Mouse (Mus musculus): Measurements from ENCODE around the gene Synm. TPM values are rescaled to one million over a fixed set of nuclear protein-coding genes. Genes with fewer than 3 reads are reported as not detected.

The Synm gene
- total and polyA plus RNA-seq, 3 experiments, result not detected

- dilution Hi-C loops (cut with MboI; ENCODE audit: extremely low pct_ligation_motif_present, extremely low pct_unique_long_range_greater_than_20kb, low sequenced_read_pairs), result no loop called here
- H3K9ac ChIP-seq (ENCODE audit: insufficient read depth, low read depth), result no peak overlapping the region
- H3K4me3 ChIP-seq (replicated peaks in 1 of 3; ENCODE audit: low read depth in 2 of 3, low read length in 2 of 3, poor library complexity in 1 of 3), result no peak overlapping the region
- TF ChIP-seq MEF2A (IDR thresholded peaks at IDR 0.05; ENCODE audit: borderline replicate concordance, low read depth, low read length) (no peak), GABPA (IDR thresholded peaks at IDR 0.05; ENCODE audit: insufficient replicate concordance, low read depth, low read length) (no peak), BHLHE40 (IDR thresholded peaks at IDR 0.05; ENCODE audit: low read depth, low read length) (no peak), CHD2 (IDR thresholded peaks at IDR 0.05; ENCODE audit: low read length) (no peak), ETS1 (conservative IDR thresholded peaks at IDR 0.05; ENCODE audit: low read depth, low read length) (no peak), CHD1 (IDR thresholded peaks at IDR 0.05; ENCODE audit: low read depth, low read length) (no peak), POLR2A (IDR thresholded peaks at IDR 0.05; ENCODE audit: low read depth, low read length) (no peak), ZKSCAN1 (IDR thresholded peaks at IDR 0.05; ENCODE audit: borderline replicate concordance, low read depth, low read length) (no peak), NELFE (IDR thresholded peaks at IDR 0.05; ENCODE audit: low read depth, low read length) (no peak), SMC3 (IDR thresholded peaks at IDR 0.05; ENCODE audit: low read depth, low read length) (no peak), TCF12 (IDR thresholded peaks at IDR 0.05; ENCODE audit: low read depth, low read length) (no peak), MAX (IDR thresholded peaks at IDR 0.05; ENCODE audit: low read length) (no peak), RAD21 (IDR thresholded peaks at IDR 0.05; ENCODE audit: low read depth, low read length) (no peak), KAT2A (IDR thresholded peaks at IDR 0.05; ENCODE audit: insufficient replicate concordance, low read length) (no peak)
- no peak for DNase-seq (ENCODE audit: extremely low read depth)
- no peak overlapping the region for H3K4me2 ChIP-seq (ENCODE audit: insufficient read depth, low read depth, poor library complexity, severe bottlenecking)
- peaks cover 0 to 5% of the 10 kb centered on the region in 2 experiments; a peak in 2 of 4 replicates for H3K4me1 ChIP-seq (ENCODE audit: control insufficient read depth in 1 of 2, insufficient read depth in 2 of 2)
- H3K27me3 ChIP-seq (replicated peaks), result peaks cover 72% of the 10 kb centered on the region
- in situ Hi-C loops (cut with MboI; ENCODE audit: low pct_ligation_motif_present, low pct_unique_long_range_greater_than_20kb, low sequenced_read_pairs), result no loop called here
- no peaks in the 10 kb centered on the region for H3K9me3 ChIP-seq (replicated peaks; ENCODE audit: low read length)
- no peaks in the 10 kb centered on the region for H3K36me3 ChIP-seq (replicated peaks in 1 of 2; ENCODE audit: control insufficient read depth in 1 of 2, insufficient read depth in 1 of 2, low read length in 1 of 2)
- H3K27ac ChIP-seq (ENCODE audit: insufficient read depth, low read depth), result no peak overlapping the region
- no peaks in the 10 kb centered on the region for H3K79me2 ChIP-seq (replicated peaks; ENCODE audit: control insufficient read depth, extremely low read depth, insufficient read depth, poor library complexity, severe bottlenecking)
These were observed 16.1 kb upstream of the Synm start for GRCm38 (mm10) chr7:67775623-67776022.

DNA sequence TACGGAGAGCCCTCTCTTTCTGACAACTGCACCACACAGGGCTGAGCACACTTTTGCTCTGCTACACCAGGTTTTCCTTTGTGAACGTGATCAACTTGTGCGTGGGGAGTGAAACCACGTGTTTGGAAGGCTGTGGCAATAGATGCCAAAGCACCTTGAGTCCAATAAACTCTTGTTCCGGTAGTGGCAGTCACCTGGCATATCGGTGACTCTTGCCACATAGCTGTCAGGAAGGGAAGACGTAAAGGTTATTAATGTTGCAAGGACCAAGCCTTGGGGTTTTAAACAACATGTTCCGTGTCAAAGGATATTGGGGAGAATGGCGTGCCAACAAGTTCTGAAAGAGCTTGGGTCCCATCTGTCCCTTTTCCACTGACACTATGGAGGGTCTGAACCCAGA lies 12.7 kb upstream of the Synm start:
- Histone ChIP-seq H3K4me2 (ENCODE audit: insufficient read depth, low read depth, poor library complexity, severe bottlenecking) (no peak overlapping the region), H3K36me3 (replicated peaks in 1 of 2; ENCODE audit: control insufficient read depth in 1 of 2, insufficient read depth in 1 of 2, low read length in 1 of 2) (no peaks in the 10 kb centered on the region), H3K79me2 (replicated peaks; ENCODE audit: control insufficient read depth, extremely low read depth, insufficient read depth, poor library complexity, severe bottlenecking) (no peaks in the 10 kb centered on the region), H3K9me3 (replicated peaks; ENCODE audit: low read length) (no peaks in the 10 kb centered on the region), H3K4me3 (replicated peaks in 1 of 3; ENCODE audit: low read depth in 2 of 3, low read length in 2 of 3, poor library complexity in 1 of 3) (no peak overlapping the region), H3K27me3 (replicated peaks) (peaks cover 84% of the 10 kb centered on the region), H3K4me1 (ENCODE audit: control insufficient read depth in 1 of 2, insufficient read depth in 2 of 2) (peaks cover 0 to 5% of the 10 kb centered on the region in 2 experiments; a peak in 2 of 4 replicates), H3K9ac (ENCODE audit: insufficient read depth, low read depth) (no peak overlapping the region), H3K27ac (ENCODE audit: insufficient read depth, low read depth) (no peak overlapping the region)
- no peak for TF ChIP-seq ZC3H11A (IDR thresholded peaks at IDR 0.05; ENCODE audit: low read depth, low read length)
- TF ChIP-seq IRF4 (IDR thresholded peaks at IDR 0.05; ENCODE audit: low read depth, low read length), result no peak
- DNase-seq (ENCODE audit: extremely low read depth), result no peak
- in situ Hi-C loops (cut with MboI; ENCODE audit: low pct_ligation_motif_present, low pct_unique_long_range_greater_than_20kb, low sequenced_read_pairs) (no loop called here), dilution Hi-C loops (cut with MboI; ENCODE audit: extremely low pct_ligation_motif_present, extremely low pct_unique_long_range_greater_than_20kb, low sequenced_read_pairs) (no loop called here)
